In genomic region chr13:46968626-46969025, GRCm38 (mm10) we compare ENCODE assay signal across 25 mouse cellular contexts. TPM values are rescaled to one million over a fixed set of nuclear protein-coding genes. Genes with fewer than 3 reads are reported as not detected.
DNase-seq lines count a peak whose midpoint lies in the region; ATAC-seq and TF ChIP-seq lines count a peak whose summit lies in the region.
"Had no signal": no experiment of that assay in that cellular context is flagged by ENCODE, and none has a peak within 500 bp of the region (broad histone marks: within the 10 kb centered on the region; RNA-seq: fewer than 3 reads in every experiment).

No protein-coding gene starts in this region.

- no peak for ATAC-seq in intestine, postnatal 0 days
- no peak for ATAC-seq in intestine, embryonic 16.5 days
- ATAC-seq in liver, postnatal 0 days = no peak
- ATAC-seq: activated CD4-positive, CD25-positive, alpha-beta regulatory T cell, adult 4 months; forebrain, postnatal 0 days; hindbrain, embryonic 16.5 days; intestine, embryonic 15.5 days; midbrain, embryonic 16.5 days had no signal

- TF ChIP-seq EP300 in liver, postnatal 0 days (IDR thresholded peaks at IDR 0.05; ENCODE audit: low read depth) = no peak
- TF ChIP-seq EP300 in CH12.LX (IDR thresholded peaks at IDR 0.05; ENCODE audit: low read length) = no peak

- no peak for TF ChIP-seq POLR2A in CH12.LX (IDR thresholded peaks at IDR 0.05; ENCODE audit: low read depth, low read length)

- H3K27ac ChIP-seq in intestine, postnatal 0 days (ENCODE audit: low read depth, low read length) = no peak overlapping the region
- no peak overlapping the region for H3K27ac ChIP-seq in intestine, embryonic 16.5 days (ENCODE audit: low read length)
- no peak overlapping the region for H3K27ac ChIP-seq in liver, postnatal 0 days (ENCODE audit: low read depth)
- no peak overlapping the region for H3K27ac ChIP-seq in CH12.LX (ENCODE audit: insufficient read depth, low read depth)
- H3K27ac ChIP-seq: heart, embryonic 10.5 days; hindbrain, embryonic 10.5 days; intestine, embryonic 15.5 days; limb, embryonic 10.5 days; liver, embryonic 13.5 days; neural tube, embryonic 15.5 days had no signal

- no peaks in the 10 kb centered on the region for H3K9me3 ChIP-seq in intestine, postnatal 0 days (ENCODE audit: control insufficient read depth)
- H3K9me3 ChIP-seq in intestine, embryonic 16.5 days (ENCODE audit: control insufficient read depth, low read length) = no peaks in the 10 kb centered on the region
- no peaks in the 10 kb centered on the region for H3K9me3 ChIP-seq in liver, postnatal 0 days (ENCODE audit: low read length)
- peaks cover 4% of the 10 kb centered on the region for H3K9me3 ChIP-seq in CH12.LX (replicated peaks; ENCODE audit: low read length)
- H3K9me3 ChIP-seq: embryonic facial prominence, embryonic 12.5 days; G1E; heart, embryonic 10.5 days; hindbrain, embryonic 10.5 days; intestine, embryonic 15.5 days; limb, embryonic 10.5 days; neural tube, embryonic 15.5 days had no signal

- no peak overlapping the region for H3K9ac ChIP-seq in intestine, postnatal 0 days (ENCODE audit: low read depth, low read length)
- H3K9ac ChIP-seq in intestine, embryonic 16.5 days (ENCODE audit: low read depth, low read length) = no peak overlapping the region
- no peak overlapping the region for H3K9ac ChIP-seq in liver, postnatal 0 days (replicated peaks)
- no peak overlapping the region for H3K9ac ChIP-seq in CH12.LX (ENCODE audit: insufficient read depth, low read depth)
- H3K9ac ChIP-seq: embryonic facial prominence, embryonic 12.5 days; forebrain, postnatal 0 days; intestine, embryonic 15.5 days; liver, embryonic 13.5 days; neural tube, embryonic 15.5 days had no signal

- no peak overlapping the region for H3K4me2 ChIP-seq in intestine, postnatal 0 days (replicated peaks; ENCODE audit: low read depth)
- H3K4me2 ChIP-seq in intestine, embryonic 16.5 days (ENCODE audit: low read depth, low read length) = no peak overlapping the region
- H3K4me2 ChIP-seq in liver, postnatal 0 days (ENCODE audit: low read depth, low read length) = no peak overlapping the region
- no peak overlapping the region for H3K4me2 ChIP-seq in CH12.LX (ENCODE audit: insufficient read depth, low read depth, poor library complexity, severe bottlenecking)
- H3K4me2 ChIP-seq: embryonic facial prominence, embryonic 12.5 days; intestine, embryonic 15.5 days; liver, embryonic 13.5 days; neural tube, embryonic 15.5 days had no signal

- no peak overlapping the region for H3K4me3 ChIP-seq in intestine, postnatal 0 days (ENCODE audit: low read depth, low read length)
- H3K4me3 ChIP-seq in intestine, embryonic 16.5 days (ENCODE audit: low read length) = no peak overlapping the region
- no peak overlapping the region for H3K4me3 ChIP-seq in liver, postnatal 0 days (ENCODE audit: low read depth, low read length)
- no peak overlapping the region for H3K4me3 ChIP-seq in CH12.LX (replicated peaks in 1 of 3; ENCODE audit: low read depth in 2 of 3, low read length in 2 of 3, poor library complexity in 1 of 3)
- H3K4me3 ChIP-seq: embryonic facial prominence, embryonic 12.5 days; heart, embryonic 10.5 days; hindbrain, embryonic 10.5 days; intestine, embryonic 15.5 days; limb, embryonic 10.5 days; liver, embryonic 13.5 days; neural tube, embryonic 15.5 days had no signal

- no peaks in the 10 kb centered on the region for H3K36me3 ChIP-seq in intestine, postnatal 0 days (ENCODE audit: control insufficient read depth, insufficient read depth)
- H3K36me3 ChIP-seq in intestine, embryonic 16.5 days (ENCODE audit: control insufficient read depth, insufficient read depth, low read length) = no peaks in the 10 kb centered on the region
- H3K36me3 ChIP-seq in liver, postnatal 0 days (replicated peaks; ENCODE audit: insufficient read depth, low read length) = no peaks in the 10 kb centered on the region
- H3K36me3 ChIP-seq in CH12.LX (replicated peaks in 1 of 2; ENCODE audit: control insufficient read depth in 1 of 2, insufficient read depth in 1 of 2, low read length in 1 of 2) = no peaks in the 10 kb centered on the region
- H3K36me3 ChIP-seq: embryonic facial prominence, embryonic 12.5 days; G1E; heart, embryonic 10.5 days; hindbrain, embryonic 10.5 days; intestine, embryonic 15.5 days; limb, embryonic 10.5 days; liver, embryonic 13.5 days; neural tube, embryonic 15.5 days had no signal

- 96% methylated on average over 2 of the region's 2 CpGs for WGBS in intestine, postnatal 0 days
- WGBS in intestine, embryonic 16.5 days = 78% methylated on average over 2 of the region's 2 CpGs
- 80% methylated on average over 2 of the region's 2 CpGs for WGBS in liver, postnatal 0 days (ENCODE audit: insufficient replicate concordance)

- TF ChIP-seq CTCF in intestine, postnatal 0 days (IDR thresholded peaks at IDR 0.05; ENCODE audit: low read depth) = peak; percentile 44
- peak; percentile 27; the same call in 1 of the 2 replicates for TF ChIP-seq CTCF in liver, postnatal 0 days (IDR thresholded peaks at IDR 0.05; ENCODE audit: low read depth)
- TF ChIP-seq CTCF in CH12.LX (conservative IDR thresholded peaks at IDR 0.05 in 1 of 2, IDR thresholded peaks at IDR 0.05 in 1 of 2; ENCODE audit: low read depth in 2 of 2, low read length in 2 of 2) = peak in 1 of 2 experiments; percentile 48; a peak in 2 of 4 replicates

- H3K27me3 ChIP-seq in intestine, postnatal 0 days (replicated peaks; ENCODE audit: control insufficient read depth, insufficient read depth, low read length) = no peaks in the 10 kb centered on the region
- H3K27me3 ChIP-seq in intestine, embryonic 16.5 days (replicated peaks; ENCODE audit: control insufficient read depth, insufficient read depth, low read length) = no peaks in the 10 kb centered on the region
- H3K27me3 ChIP-seq in liver, postnatal 0 days (ENCODE audit: insufficient read depth, low read length) = no peaks in the 10 kb centered on the region
- H3K27me3 ChIP-seq in CH12.LX (replicated peaks) = no peaks in the 10 kb centered on the region
- H3K27me3 ChIP-seq: embryonic facial prominence, embryonic 12.5 days; intestine, embryonic 15.5 days; liver, embryonic 13.5 days; neural tube, embryonic 15.5 days had no signal

- in situ Hi-C loops in CH12.LX (cut with MboI; ENCODE audit: low pct_ligation_motif_present, low pct_unique_long_range_greater_than_20kb, low sequenced_read_pairs) = no loop called here

- H3K4me1 ChIP-seq in intestine, postnatal 0 days (replicated peaks; ENCODE audit: control insufficient read depth, insufficient read depth, low read length) = peaks cover 3% of the 10 kb centered on the region; the same call in 1 of the 2 replicates
- H3K4me1 ChIP-seq in intestine, embryonic 16.5 days (ENCODE audit: control insufficient read depth, insufficient read depth, low read length) = no peaks in the 10 kb centered on the region
- no peaks in the 10 kb centered on the region for H3K4me1 ChIP-seq in liver, postnatal 0 days (ENCODE audit: insufficient read depth)
- peaks cover 5% of the 10 kb centered on the region in 2 experiments; a peak in 3 of 4 replicates for H3K4me1 ChIP-seq in CH12.LX (ENCODE audit: control insufficient read depth in 1 of 2, insufficient read depth in 2 of 2)
- H3K4me1 ChIP-seq: intestine, embryonic 15.5 days; liver, embryonic 13.5 days; neural tube, embryonic 15.5 days had no signal

- peak; percentile 33 for TF ChIP-seq RAD21 in CH12.LX (IDR thresholded peaks at IDR 0.05; ENCODE audit: low read depth, low read length)

- H3K79me2 ChIP-seq in CH12.LX (replicated peaks; ENCODE audit: control insufficient read depth, extremely low read depth, insufficient read depth, poor library complexity, severe bottlenecking) = no peaks in the 10 kb centered on the region

- dilution Hi-C loops in CH12.LX (cut with MboI; ENCODE audit: extremely low pct_ligation_motif_present, extremely low pct_unique_long_range_greater_than_20kb, low sequenced_read_pairs) = no loop called here

- no peak for DNase-seq in liver, postnatal 0 days
- DNase-seq in liver (no peak), 3T3-L1 (ENCODE audit: low read depth, low spot score) (peak; percentile 9), CH12.LX (ENCODE audit: extremely low read depth) (no peak)
- no peak for DNase-seq in right cerebral cortex, postnatal 14 days
- DNase-seq in natural killer cell, adult 2 months (ENCODE audit: low spot score in 2 of 2) = no peak
- DNase-seq: adrenal gland, postnatal 10 days; cerebellum, adult 2 months; cerebellum, postnatal 25 days; forebrain, postnatal 0 days; kidney, postnatal 10 days; liver, embryonic 13.5 days; lung, postnatal 10 days had no signal

TF ChIP-seq in CH12.LX, 34 proteins besides CTCF, POLR2A, EP300 and RAD21:
- TF ChIP-seq ZNF384 (IDR thresholded peaks at IDR 0.05; ENCODE audit: low read depth, low read length) (peak; percentile 59), POLR2AphosphoS2 (IDR thresholded peaks at IDR 0.05; ENCODE audit: low read depth, low read length) (no peak), SMC3 (IDR thresholded peaks at IDR 0.05; ENCODE audit: low read depth, low read length) (peak; percentile 37; the same call in 1 of the 2 replicates)

RNA-seq across cellular contexts. Expression of gene Kif13a, which starts 39.0 kb away (rescaled TPM):
- polyA plus RNA-seq in intestine, postnatal 0 days (2015; fragmentation: Nextera tagmentation; extraction: Ambion mirVana) = 11.3 and 12.3 TPM in 2 replicates
- 6.2 and 7.6 TPM in 2 replicates for polyA plus RNA-seq in intestine, embryonic 16.5 days (2015; fragmentation: Nextera tagmentation; extraction: Ambion mirVana)
- 4.9 and 5.4 TPM in 2 replicates for polyA plus RNA-seq in liver, postnatal 0 days (2015; fragmentation: Nextera tagmentation; extraction: Ambion mirVana)
- not detected in 2 replicates for total RNA-seq in CH12.LX (2012; rRNA removed)
- not detected in 2 replicates for total RNA-seq in CH12.LX (2014; rRNA removed)
- polyA plus RNA-seq in CH12.LX (2012; ENCODE audit: insufficient read length, low read depth) = not detected in 2 replicates
- polyA plus RNA-seq: G1E had no signal

RNA-seq across cellular contexts. Expression of gene Nhlrc1, which starts 46.0 kb away (rescaled TPM):
- 2.1 and 2.4 TPM in 2 replicates for polyA plus RNA-seq in intestine, postnatal 0 days (2015; fragmentation: Nextera tagmentation; extraction: Ambion mirVana)
- polyA plus RNA-seq in intestine, embryonic 16.5 days (2015; fragmentation: Nextera tagmentation; extraction: Ambion mirVana) = 2.9 and 3.1 TPM in 2 replicates
- polyA plus RNA-seq in liver, postnatal 0 days (2015; fragmentation: Nextera tagmentation; extraction: Ambion mirVana) = 0.95 TPM in 2 replicates
- total RNA-seq in CH12.LX (2012; rRNA removed) (not detected in 2 replicates), CH12.LX (2014; rRNA removed) (not detected in 2 replicates)
- not detected in 2 replicates for polyA plus RNA-seq in CH12.LX (2012; ENCODE audit: insufficient read length, low read depth)
- polyA plus RNA-seq: G1E had no signal
